Mouse (Mus musculus) layer of hippocampus, postnatal 25 days (tissue): ENCODE data around the gene Gm13695. TPM values are rescaled to one million over a fixed set of nuclear protein-coding genes. Genes with fewer than 3 reads are reported as not detected.

Source experiments
- total RNA-seq, 2 experiments: library from RNA; stranded (reverse); gene quantifications; 2 replicates each; pipeline ENCODE4 v1.2.3; 2021

The Gm13695 gene
- total RNA-seq, 2 experiments from 2014 or later, result not detected

Other genes starting within 250 kb of the Gm13695 start
- gene Itgav, start 242.9 kb upstream of the Gm13695 start, total RNA-seq, result 10 to 100 TPM; 47.7 to 56.4 TPM
- gene Fam171b, start 154.7 kb upstream of the Gm13695 start, total RNA-seq, result 100 to 1,000 TPM; 200 to 203 TPM
- not detected for gene Zswim2, start 26.1 kb upstream of the Gm13695 start, total RNA-seq
- gene Gm13698, start 11.6 kb upstream of the Gm13695 start, total RNA-seq, result 1 to 10 TPM; 1.6 to 1.7 TPM
- 1 to 10 TPM; 1.6 to 1.7 TPM for gene Gm13693, start 5.8 kb upstream of the Gm13695 start, total RNA-seq
- gene Gm13696, start 5.8 kb downstream of the Gm13695 start, total RNA-seq, result 1 to 10 TPM; 1.6 to 1.7 TPM
- 1 to 10 TPM; 1.6 to 1.7 TPM for gene Gm13694, start 11.6 kb downstream of the Gm13695 start, total RNA-seq
- gene Gm13697, start 17.4 kb downstream of the Gm13695 start, total RNA-seq, result 1 to 10 TPM; 1.6 to 1.7 TPM
- 1 to 10 TPM; 1.6 to 1.7 TPM for gene Gm13691, start 23.2 kb downstream of the Gm13695 start, total RNA-seq